Mouse (Mus musculus) kidney, adult 11 months (tissue): ENCODE results near the gene Slc9a1.

ENCODE experiments used
- DNase-seq: peaks from one replicate; pipeline ENCODE4 v3.0.0; 2022

Slc9a1 gene

DNA sequence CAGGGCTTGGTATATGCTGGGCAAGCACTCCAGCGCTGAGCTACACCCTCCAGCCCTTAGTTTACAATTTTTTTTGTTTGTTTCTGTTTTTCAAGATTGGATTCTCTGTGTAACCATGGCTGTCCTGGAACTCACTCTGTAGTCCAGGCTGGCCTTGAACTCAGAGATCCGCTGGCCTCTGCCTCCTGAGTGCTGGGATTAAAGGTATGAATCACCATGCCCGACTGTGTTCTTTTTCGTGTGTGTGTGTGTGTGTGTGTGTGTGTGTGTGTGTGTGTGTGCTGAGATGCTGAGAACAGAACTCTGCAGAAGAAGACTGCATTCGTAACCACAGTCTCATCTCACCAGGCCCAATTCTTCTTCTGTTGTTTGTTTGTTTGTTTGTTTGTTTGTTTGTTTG is 34.8 kb downstream of the Slc9a1 start:
- no peak for DNase-seq

- no peak for DNase-seq
These were observed 37.0 kb downstream of the Slc9a1 start for GRCm38 (mm10) chr4:133406313-133407056.

DNA sequence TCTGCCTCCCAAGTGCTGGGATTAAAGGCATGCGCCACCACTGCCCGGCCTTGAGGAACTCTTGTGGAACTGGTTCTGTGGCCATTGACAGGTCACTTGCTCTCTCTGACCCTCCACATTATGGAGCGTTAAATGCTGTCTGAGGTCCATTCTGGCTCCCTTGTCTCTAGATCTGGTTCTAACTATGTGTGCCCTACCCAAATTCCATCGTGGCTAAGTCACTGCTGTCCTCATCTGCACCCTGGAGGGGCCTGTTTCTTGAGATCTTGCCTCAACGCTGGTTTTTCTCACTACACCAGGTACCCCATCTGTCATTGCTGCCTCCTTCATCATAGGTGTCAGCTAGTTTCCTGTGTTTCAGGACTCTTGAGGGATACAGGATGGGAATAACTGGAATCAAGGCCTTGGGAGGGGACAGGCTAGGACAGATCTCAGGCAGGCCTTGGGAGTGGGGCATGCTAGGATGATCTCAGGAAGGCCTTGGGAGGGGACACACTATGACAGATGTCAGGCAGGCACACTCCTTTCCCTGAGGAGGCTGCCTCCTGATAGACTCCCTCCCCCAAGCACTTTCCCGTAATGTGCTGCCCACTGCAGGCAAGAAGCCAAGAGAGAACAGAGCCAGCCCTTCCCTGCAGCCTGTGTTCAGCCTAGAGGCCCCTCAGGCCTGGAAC is 37.7 kb downstream of the Slc9a1 start:
- peak; percentile 50 for DNase-seq

GRCm38 (mm10) chr4:133408006-133408405 is 38.5 kb downstream of the Slc9a1 start:
- DNase-seq, result no peak

- DNase-seq, result no peak
These were observed 41.5 kb downstream of the Slc9a1 start for GRCm38 (mm10) chr4:133410994-133411393.

DNA sequence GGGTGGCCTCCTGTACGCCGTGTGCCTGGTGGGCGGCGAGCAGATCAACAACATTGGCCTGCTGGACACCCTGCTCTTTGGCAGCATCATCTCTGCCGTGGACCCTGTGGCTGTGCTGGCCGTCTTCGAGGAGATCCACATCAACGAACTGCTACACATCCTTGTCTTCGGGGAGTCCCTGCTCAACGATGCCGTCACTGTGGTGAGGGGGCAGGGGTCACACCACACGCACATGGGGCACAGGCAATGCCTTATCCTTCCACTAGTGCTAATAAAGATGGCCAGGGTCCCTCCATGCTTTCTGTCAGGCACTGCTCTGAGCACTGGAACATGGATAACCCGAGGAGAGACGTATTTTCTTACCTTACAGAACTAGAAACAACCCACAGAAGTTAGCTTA is 42.6 kb downstream of the Slc9a1 start:
- no peak for DNase-seq

- no peak for DNase-seq
These were observed 43.4 kb downstream of the Slc9a1 start for GRCm38 (mm10) chr4:133412575-133413540.

- DNase-seq, result no peak
These were observed 44.1 kb downstream of the Slc9a1 start for GRCm38 (mm10) chr4:133413617-133414016.

- no peak for DNase-seq
These were observed 45.4 kb downstream of the Slc9a1 start for GRCm38 (mm10) chr4:133414920-133415319.

GRCm38 (mm10) chr4:133419312-133420004 is 50.0 kb downstream of the Slc9a1 start:
- DNase-seq, result no peak

DNA sequence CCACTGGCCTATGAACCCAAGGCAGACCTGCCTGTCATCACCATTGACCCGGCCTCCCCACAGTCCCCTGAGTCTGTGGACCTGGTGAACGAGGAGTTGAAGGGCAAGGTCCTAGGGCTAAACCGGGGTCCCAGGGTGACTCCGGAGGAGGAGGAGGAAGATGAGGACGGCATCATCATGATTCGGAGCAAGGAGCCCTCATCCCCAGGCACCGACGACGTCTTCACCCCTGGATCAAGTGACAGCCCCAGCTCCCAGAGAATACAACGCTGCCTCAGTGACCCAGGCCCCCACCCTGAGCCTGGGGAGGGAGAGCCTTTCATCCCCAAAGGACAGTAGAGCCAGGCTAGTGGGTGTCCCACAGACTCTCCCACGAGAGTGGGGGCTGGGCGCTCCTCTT is 52.5 kb downstream of the Slc9a1 start:
- no peak for DNase-seq

DNA sequence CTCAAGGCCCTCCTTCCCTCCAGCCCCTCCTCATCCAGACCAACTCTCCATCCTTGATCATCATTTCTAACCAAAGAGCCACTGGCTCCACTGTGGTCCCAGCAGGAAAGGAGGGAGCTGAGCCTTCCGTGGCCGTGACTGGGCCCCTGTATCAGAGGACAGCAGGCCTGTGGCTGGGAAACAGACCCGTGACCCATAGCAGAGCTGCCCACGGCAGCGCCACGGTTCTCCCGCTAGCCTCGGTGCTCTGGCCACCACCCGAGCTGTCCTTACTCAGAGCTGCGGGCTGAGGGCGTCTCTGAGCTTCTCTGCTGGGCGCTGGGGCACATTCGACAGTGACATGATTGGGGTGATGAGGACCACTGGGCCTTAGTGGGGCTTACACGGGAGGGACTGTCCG is 53.1 kb downstream of the Slc9a1 start:
- DNase-seq, result no peak

- no peak for DNase-seq
These were observed 53.6 kb downstream of the Slc9a1 start for GRCm38 (mm10) chr4:133423108-133423507.

GRCm38 (mm10) chr4:133423691-133424090 is 54.2 kb downstream of the Slc9a1 start:
- no peak for DNase-seq

- DNase-seq, result peak; percentile 61
These were observed 54.6 kb downstream of the Slc9a1 start for GRCm38 (mm10) chr4:133424100-133424499.

DNA sequence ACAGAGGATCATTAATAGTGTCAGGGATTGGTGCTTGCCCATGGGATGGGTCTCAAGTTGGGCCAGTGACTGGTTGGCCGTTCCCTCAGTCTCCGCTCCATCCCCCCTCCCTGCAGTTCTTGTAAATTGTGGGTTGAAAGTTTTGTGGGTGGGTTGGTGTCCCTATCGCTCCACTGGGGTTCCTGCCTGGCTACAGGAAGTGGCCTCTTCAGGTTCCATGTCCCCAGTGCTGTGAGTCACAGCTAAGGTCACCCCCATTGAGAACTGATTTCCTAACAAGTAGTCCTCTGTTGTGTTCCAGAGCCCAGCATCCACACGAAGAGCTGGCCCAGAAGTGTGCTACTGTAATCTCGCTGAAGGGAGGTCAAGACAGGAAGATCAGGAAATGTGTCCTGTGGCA is 56.6 kb downstream of the Slc9a1 start:
- no peak for DNase-seq

- no peak for DNase-seq
These were observed 62.0 kb downstream of the Slc9a1 start for GRCm38 (mm10) chr4:133431508-133431907.

- DNase-seq, result no peak
These were observed 63.2 kb downstream of the Slc9a1 start for GRCm38 (mm10) chr4:133432560-133433171.

- no peak for DNase-seq
These were observed 66.4 kb downstream of the Slc9a1 start for GRCm38 (mm10) chr4:133435921-133436320.

- DNase-seq, result no peak
These were observed 70.2 kb downstream of the Slc9a1 start for GRCm38 (mm10) chr4:133439460-133440376.

GRCm38 (mm10) chr4:133440377-133440795 is 70.9 kb downstream of the Slc9a1 start:
- DNase-seq, result no peak
